Mouse (Mus musculus) kidney, adult 2 months (tissue): ENCODE data around the gene Sh2b1. TPM values are rescaled to one million over a fixed set of nuclear protein-coding genes. Genes with fewer than 3 reads are reported as not detected.

ENCODE experiments used
- DNase-seq: peaks from one replicate; pipeline ENCODE4 v3.0.0; 2021
- H3K27ac ChIP-seq: fragments of 200-500 bp; 2 replicates; pipeline ENCODE4 v1.5.1; 2012; ENCODE audit warnings: low read depth, low read length, control low read depth, inconsistent platforms; ENCODE audit not compliant: insufficient read depth
- H3K27me3 ChIP-seq: fragments of 200-500 bp; replicated peaks from 2 replicates; pipeline ENCODE4 v1.6.1; 2012; ENCODE audit warnings: mild to moderate bottlenecking, moderate library complexity, low read length, inconsistent platforms; ENCODE audit not compliant: control insufficient read depth, insufficient read depth
- H3K36me3 ChIP-seq: fragments of 200-500 bp; 2 replicates; pipeline ENCODE4 v1.6.1; 2012; ENCODE audit warnings: mild to moderate bottlenecking, moderate library complexity, low read length, inconsistent platforms; ENCODE audit not compliant: control insufficient read depth, insufficient read depth
- H3K4me1 ChIP-seq: fragments of 200-500 bp; 2 replicates; pipeline ENCODE4 v1.6.1; 2011; ENCODE audit warnings: low read length; ENCODE audit not compliant: control insufficient read depth, insufficient read depth
- H3K4me3 ChIP-seq: fragments of 200-500 bp; 2 replicates; pipeline ENCODE4 v1.5.1; 2011; ENCODE audit warnings: mild to moderate bottlenecking, low read depth, low read length, control low read depth; ENCODE audit not compliant: insufficient read depth
- CTCF ChIP-seq: fragments of 200-500 bp; conservative IDR thresholded peaks from 2 replicates; pipeline ENCODE4 v1.5.1; 2011; ENCODE audit warnings: low read depth, mild to moderate bottlenecking, control low read depth, low read length, moderate library complexity, mixed read lengths; ENCODE audit not compliant: insufficient read depth, insufficient read length
- POLR2A ChIP-seq: fragments of 200-500 bp; IDR thresholded peaks from one replicate; pipeline ENCODE4 v1.6.1; 2011; ENCODE audit warnings: low read depth, low read length, control low read depth
- WGBS: fragments of 180-500 bp; shearing (Covaris S2); methylation state at CpG from one replicate; pipeline ENCODE4 v1.1.7; 2018; 5-methylcytosine and 5-hydroxymethylcytosine counted together
- polyA plus RNA-seq: library from polyadenylated mRNA; depleted of rRNA; stranded (reverse); fragments of >200 nt; gene quantifications from 2 replicates; pipeline ENCODE4 v1.2.3, GENCODE M21; 2012

The Sh2b1 gene
- polyA plus RNA-seq, 1 experiment = 62.8 TPM

DNA sequence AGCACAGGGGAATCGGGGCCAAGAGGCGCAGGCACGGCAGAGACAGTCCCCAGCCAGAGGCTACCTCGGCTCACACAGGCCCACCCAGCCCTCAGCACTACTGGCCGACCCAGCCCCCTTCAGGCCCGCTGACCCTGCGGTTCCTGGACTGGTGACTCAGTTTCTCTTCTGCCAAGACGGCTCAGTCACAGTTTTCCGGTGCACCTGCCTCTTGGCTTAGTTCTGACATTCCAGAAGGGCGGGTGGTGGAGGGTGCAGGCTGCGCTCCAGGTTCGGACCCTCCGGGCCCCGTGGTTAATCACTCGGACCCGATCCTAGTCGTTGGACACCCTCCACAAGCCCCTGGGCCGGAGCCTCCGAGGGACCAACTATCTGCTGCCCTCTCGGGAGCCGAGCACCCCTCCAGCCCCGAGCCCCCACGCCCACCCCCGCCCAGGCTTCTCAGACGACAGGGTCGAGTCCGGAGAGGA, 703 bp downstream of the Sh2b1 start:
- Histone ChIP-seq H3K36me3 (no peaks in the 10 kb centered on the region; the same call in 1 of the 2 replicates), H3K27me3 (no peaks in the 10 kb centered on the region), H3K27ac (no peak overlapping the region), H3K4me1 (peaks cover 12% of the 10 kb centered on the region; the same call in 1 of the 2 replicates), H3K4me3 (peak overlapping the region; percentile 84)
- no peak for TF ChIP-seq CTCF
- TF ChIP-seq POLR2A = no peak
- under 1% methylated on average over 27 of the region's 27 CpGs for WGBS
- DNase-seq = peak; percentile 34

- WGBS = 58% methylated on average over 9 of the region's 9 CpGs
- no peak overlapping the region for H3K4me3 ChIP-seq
- H3K4me1 ChIP-seq = peaks cover 12% of the 10 kb centered on the region; the same call in 1 of the 2 replicates
- TF ChIP-seq POLR2A (no peak), CTCF (no peak)
- no peak overlapping the region for H3K27ac ChIP-seq
- no peak for DNase-seq
- no peaks in the 10 kb centered on the region for H3K27me3 ChIP-seq
- no peaks in the 10 kb centered on the region; the same call in none of the 2 replicates for H3K36me3 ChIP-seq
These were observed 1.6 kb downstream of the Sh2b1 start for GRCm38 (mm10) chr7:126473470-126474086.

DNA sequence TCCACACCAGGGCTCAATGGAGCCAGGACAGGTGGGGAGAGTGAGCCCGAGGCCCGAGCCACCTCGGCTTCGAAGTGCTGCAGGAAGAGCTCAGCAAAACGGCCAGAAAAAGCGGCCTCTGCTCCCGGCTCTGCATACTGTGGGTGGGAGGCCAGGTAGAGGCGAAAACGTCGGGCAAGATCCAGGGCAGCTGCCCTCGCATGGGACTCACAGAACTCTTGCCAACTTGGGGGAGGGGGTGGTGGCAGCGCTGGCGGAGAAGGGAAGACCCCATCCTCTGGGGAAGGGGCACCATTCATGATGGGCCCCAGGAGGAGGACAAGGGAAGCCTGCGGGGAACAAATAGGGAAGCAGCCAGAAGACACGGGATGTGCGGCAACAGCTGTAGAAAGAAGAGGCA, 2.5 kb downstream of the Sh2b1 start:
- Histone ChIP-seq H3K4me1 (peaks cover 12% of the 10 kb centered on the region; the same call in 1 of the 2 replicates), H3K27me3 (no peaks in the 10 kb centered on the region), H3K36me3 (no peaks in the 10 kb centered on the region; the same call in none of the 2 replicates), H3K4me3 (no peak overlapping the region), H3K27ac (no peak overlapping the region)
- WGBS = 87% methylated on average over 16 of the region's 16 CpGs
- TF ChIP-seq CTCF = no peak
- no peak for TF ChIP-seq POLR2A
- DNase-seq = no peak

DNA sequence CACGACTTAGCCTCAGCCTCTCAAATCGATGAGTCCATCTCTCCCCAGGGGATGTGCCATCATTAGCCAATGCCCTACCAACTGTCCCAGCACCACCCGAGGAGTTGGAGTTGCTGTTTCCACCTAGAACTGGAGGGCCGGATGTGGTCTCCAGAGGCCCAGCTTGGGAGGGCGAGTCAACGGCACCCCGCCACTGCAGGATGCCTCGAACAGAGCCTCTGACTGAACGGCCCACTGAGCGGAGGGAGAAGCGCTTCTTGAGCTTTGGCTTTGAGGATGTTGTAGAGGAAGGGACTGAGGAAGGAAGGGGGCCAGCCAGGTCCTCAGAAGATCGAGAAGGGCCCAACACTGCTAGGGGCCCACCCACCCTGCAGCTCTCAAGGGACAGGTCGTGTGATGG, 2.9 kb downstream of the Sh2b1 start:
- no peak overlapping the region for H3K4me3 ChIP-seq
- DNase-seq = no peak
- H3K4me1 ChIP-seq = peaks cover 12% of the 10 kb centered on the region; the same call in 1 of the 2 replicates
- TF ChIP-seq POLR2A (no peak), CTCF (no peak)
- WGBS = 76% methylated on average over 13 of the region's 13 CpGs
- H3K36me3 ChIP-seq = no peaks in the 10 kb centered on the region; the same call in none of the 2 replicates
- H3K27me3 ChIP-seq = no peaks in the 10 kb centered on the region
- H3K27ac ChIP-seq = no peak overlapping the region

- no peak overlapping the region for H3K4me3 ChIP-seq
- no peak for TF ChIP-seq POLR2A
- no peak for TF ChIP-seq CTCF
- H3K27me3 ChIP-seq = no peaks in the 10 kb centered on the region
- H3K4me1 ChIP-seq = peaks cover 12% of the 10 kb centered on the region; the same call in 1 of the 2 replicates
- no peaks in the 10 kb centered on the region; the same call in none of the 2 replicates for H3K36me3 ChIP-seq
- 49% methylated on average over 4 of the region's 4 CpGs for WGBS
- no peak overlapping the region for H3K27ac ChIP-seq
- DNase-seq = no peak
These were observed 3.4 kb downstream of the Sh2b1 start for GRCm38 (mm10) chr7:126471853-126472252.

- Histone ChIP-seq H3K4me1 (peaks cover 10% of the 10 kb centered on the region; the same call in 1 of the 2 replicates), H3K27ac (no peak overlapping the region), H3K4me3 (no peak overlapping the region), H3K36me3 (no peaks in the 10 kb centered on the region; the same call in none of the 2 replicates), H3K27me3 (no peaks in the 10 kb centered on the region)
- no peak for DNase-seq
- 89% methylated on average over 5 of the region's 5 CpGs for WGBS
- TF ChIP-seq POLR2A (no peak), CTCF (no peak)
These were observed 3.9 kb downstream of the Sh2b1 start for GRCm38 (mm10) chr7:126471361-126471760.

DNA sequence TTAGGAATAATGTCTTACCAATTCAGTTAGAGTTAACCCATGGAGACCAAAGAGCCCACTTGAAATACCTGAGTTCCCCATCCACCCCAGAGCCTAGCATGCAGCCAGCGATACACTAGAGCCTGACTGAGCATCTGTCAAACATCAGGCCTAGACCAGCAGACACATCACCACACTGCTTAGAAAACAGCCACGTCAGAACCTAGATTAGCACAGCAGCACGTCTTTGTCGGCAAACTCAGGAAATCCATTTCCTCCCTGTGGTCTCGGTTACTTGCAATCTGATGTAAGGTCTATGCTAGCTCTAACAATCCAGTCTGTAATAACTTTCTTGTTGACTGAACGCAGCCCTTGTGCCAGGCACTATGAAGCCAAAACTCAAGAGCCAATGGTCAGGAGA, 5.1 kb downstream of the Sh2b1 start:
- Histone ChIP-seq H3K36me3 (no peaks in the 10 kb centered on the region; the same call in none of the 2 replicates), H3K27me3 (no peaks in the 10 kb centered on the region), H3K27ac (no peak overlapping the region), H3K4me3 (no peak overlapping the region), H3K4me1 (peaks cover 3% of the 10 kb centered on the region; the same call in 1 of the 2 replicates)
- DNase-seq = no peak
- TF ChIP-seq POLR2A (no peak), CTCF (no peak)
- WGBS = 80% methylated on average over 6 of the region's 6 CpGs
